ENCODE assay signal across 13 mouse cellular contexts in genomic region chr16:90534591-90534990, GRCm38 (mm10).
"Had no signal": no experiment of that assay in that cellular context is flagged by ENCODE, and none has a peak within 500 bp of the region (broad histone marks: within the 10 kb centered on the region; RNA-seq: fewer than 3 reads in every experiment).

No protein-coding gene starts in this region.

- H3K27ac ChIP-seq: kidney, embryonic 15.5 days; left cerebral cortex, adult 2 months; liver, embryonic 12.5 days; midbrain, embryonic 13.5 days; stomach, embryonic 15.5 days had no signal

- ATAC-seq: liver, embryonic 12.5 days; midbrain, embryonic 13.5 days had no signal

- H3K4me3 ChIP-seq: kidney, embryonic 15.5 days; left cerebral cortex, adult 2 months; limb, embryonic 15.5 days; liver, embryonic 12.5 days; midbrain, embryonic 13.5 days; stomach, embryonic 15.5 days had no signal

- H3K36me3 ChIP-seq: kidney, embryonic 15.5 days; limb, embryonic 15.5 days; liver, embryonic 12.5 days; midbrain, embryonic 13.5 days; stomach, embryonic 15.5 days had no signal

- H3K9me3 ChIP-seq: kidney, embryonic 15.5 days; limb, embryonic 15.5 days; liver, embryonic 12.5 days; midbrain, embryonic 13.5 days; stomach, embryonic 15.5 days had no signal

- DNase-seq: kidney, adult 2 months; kidney, postnatal 14 days; lung, postnatal 36 days; retina, postnatal 1 day; right cerebral cortex, postnatal 4 days; spleen, adult 18-20 months; thymus, postnatal 4 days had no signal

- H3K27me3 ChIP-seq: kidney, embryonic 15.5 days; limb, embryonic 15.5 days; liver, embryonic 12.5 days; midbrain, embryonic 13.5 days; stomach, embryonic 15.5 days had no signal

- H3K4me2 ChIP-seq: kidney, embryonic 15.5 days; limb, embryonic 15.5 days; liver, embryonic 12.5 days; midbrain, embryonic 13.5 days; stomach, embryonic 15.5 days had no signal

- H3K9ac ChIP-seq: kidney, embryonic 15.5 days; limb, embryonic 15.5 days; liver, embryonic 12.5 days; midbrain, embryonic 13.5 days; stomach, embryonic 15.5 days had no signal

- H3K4me1 ChIP-seq: liver, embryonic 12.5 days; midbrain, embryonic 13.5 days; stomach, embryonic 15.5 days had no signal
